Mouse (Mus musculus): ENCODE results near the gene Podxl. TPM values are rescaled to one million over a fixed set of nuclear protein-coding genes. Genes with fewer than 3 reads are reported as not detected.
"Not testable (repeated sequence)": the region's sequence is repeated elsewhere in the genome, so short reads cannot be mapped to it uniquely, and the experiment has no call there.

Gene Podxl
- polyA plus RNA-seq, 1 experiment from 2014 or later, result 65.3 TPM

DNA sequence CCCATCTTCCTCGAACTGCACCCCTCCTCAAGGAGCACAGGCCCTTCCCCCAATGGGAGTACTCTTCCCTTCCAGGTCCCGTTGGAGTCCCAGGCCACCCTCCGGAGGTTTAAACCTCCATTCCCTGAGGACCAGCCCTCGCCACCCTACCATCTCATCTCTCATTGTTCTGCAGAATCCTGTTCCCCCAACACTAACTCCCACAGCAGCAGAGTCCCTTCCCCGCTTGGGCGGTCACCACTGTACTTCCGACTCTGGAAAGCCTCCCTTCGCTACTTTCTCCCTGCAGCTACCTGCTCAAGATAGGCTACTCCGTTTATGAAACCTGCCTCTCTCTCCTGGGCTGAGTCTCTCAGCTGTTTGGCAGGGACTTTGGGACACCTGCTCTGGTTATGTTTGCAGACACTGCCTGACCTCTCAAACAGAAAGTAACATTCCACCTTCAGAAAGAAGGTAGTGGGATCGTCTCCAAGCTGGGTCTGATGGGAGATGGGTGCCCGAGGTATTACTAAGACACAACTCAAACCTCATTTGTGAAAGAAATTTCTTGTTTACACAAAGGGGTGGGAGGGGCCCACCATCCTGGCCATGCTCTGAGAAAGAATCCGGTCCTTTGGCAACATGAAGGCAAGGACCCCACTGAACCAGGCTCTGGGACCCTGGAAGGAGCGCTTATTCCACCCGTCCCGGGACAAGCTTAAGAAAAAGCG is 1.3 kb downstream of the Podxl start:
- Histone ChIP-seq H3K9me3 (replicated peaks) (no peaks in the 10 kb centered on the region), H3K4me2 (peak overlapping the region; percentile 96), H3K9ac (peak overlapping the region; percentile 49), H3K27ac (no peak overlapping the region), H3K36me3 (no peaks in the 10 kb centered on the region), H3K4me3 (replicated peaks) (peak overlapping the region; percentile 67), H3K4me1 (peaks cover 28% of the 10 kb centered on the region), H3K27me3 (peaks cover 93% of the 10 kb centered on the region)
- 6% methylated on average over 16 of the region's 16 CpGs for WGBS
- ATAC-seq (replicated peaks; ENCODE audit: low FRiP score), result no peak

DNA sequence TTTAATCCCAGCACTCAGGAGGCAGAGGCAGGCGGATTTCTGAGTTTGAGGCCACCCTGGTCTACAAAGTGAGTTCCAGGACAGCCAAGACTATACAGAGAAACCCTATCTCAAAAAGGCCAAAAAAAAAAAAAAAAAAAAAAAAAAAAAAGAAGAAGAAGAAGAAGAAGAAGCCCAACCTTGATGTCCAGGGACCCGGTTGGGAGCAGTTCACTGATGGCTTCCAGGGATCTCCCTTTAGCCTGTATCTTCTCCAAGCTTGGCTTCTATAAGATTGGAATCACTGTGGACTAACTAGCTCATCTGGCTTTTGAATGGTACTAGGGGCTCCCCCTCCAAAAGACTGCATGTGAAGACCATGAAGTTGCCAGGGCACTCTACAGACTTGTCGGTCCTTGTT is 1.8 kb downstream of the Podxl start:
- H3K9me3 ChIP-seq (replicated peaks); H3K9ac ChIP-seq; H3K36me3 ChIP-seq; ATAC-seq (replicated peaks; ENCODE audit: low FRiP score); H3K27ac ChIP-seq: not testable (repeated sequence)
- H3K4me2 ChIP-seq, result peak overlapping the region; percentile 96
- H3K4me3 ChIP-seq (replicated peaks), result peak overlapping the region; percentile 67
- 54% methylated on average over 3 of the region's 3 CpGs for WGBS
- peaks cover 28% of the 10 kb centered on the region for H3K4me1 ChIP-seq
- peaks cover 87% of the 10 kb centered on the region for H3K27me3 ChIP-seq

DNA sequence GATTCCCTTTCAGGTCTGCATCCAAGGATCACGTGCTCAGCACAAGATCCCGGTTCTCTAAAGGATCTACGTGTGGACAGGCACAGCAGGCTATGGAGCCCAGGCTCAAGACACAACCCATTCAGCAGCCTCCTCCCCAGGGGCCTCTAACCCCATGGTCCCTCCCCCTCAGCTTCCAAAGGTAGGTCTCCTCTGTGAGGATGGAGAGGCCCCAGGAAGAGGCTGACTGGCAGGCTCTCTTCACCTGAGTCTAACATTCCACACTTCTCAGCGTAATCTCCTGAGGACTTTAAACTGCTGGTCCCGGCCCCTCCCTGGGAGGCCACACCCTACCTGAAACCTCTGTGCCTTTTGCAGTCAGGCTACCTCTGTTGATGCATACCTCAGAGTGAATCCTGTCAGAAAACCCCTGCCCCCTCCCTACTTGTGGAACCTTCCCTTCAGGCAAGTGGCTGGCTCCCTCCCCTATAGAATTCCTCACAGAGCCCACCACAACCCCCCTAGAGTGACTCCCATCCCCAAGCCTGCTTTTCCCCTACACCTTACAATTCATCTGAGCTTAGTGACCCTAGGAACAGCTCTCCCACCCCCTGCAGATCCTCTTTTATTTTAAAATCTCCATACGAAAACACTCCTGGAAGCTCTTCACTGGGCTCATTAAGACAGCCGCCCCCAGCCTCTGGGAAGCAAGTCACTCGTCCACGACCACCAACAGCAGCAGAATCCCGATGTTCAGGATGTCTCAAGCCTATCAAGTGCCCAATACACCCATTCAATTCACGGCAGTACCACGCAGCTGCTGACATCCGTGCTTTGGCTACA is 3.4 kb downstream of the Podxl start:
- WGBS, result 19% methylated on average over 13 of the region's 13 CpGs
- no peak overlapping the region for H3K9ac ChIP-seq
- ATAC-seq (replicated peaks; ENCODE audit: low FRiP score), result no peak
- H3K36me3 ChIP-seq, result no peaks in the 10 kb centered on the region
- no peaks in the 10 kb centered on the region for H3K9me3 ChIP-seq (replicated peaks)
- peak overlapping the region; percentile 96 for H3K4me2 ChIP-seq
- peaks cover 74% of the 10 kb centered on the region for H3K27me3 ChIP-seq
- H3K4me1 ChIP-seq, result peaks cover 27% of the 10 kb centered on the region
- H3K27ac ChIP-seq, result no peak overlapping the region
- H3K4me3 ChIP-seq (replicated peaks), result peak overlapping the region; percentile 67

DNA sequence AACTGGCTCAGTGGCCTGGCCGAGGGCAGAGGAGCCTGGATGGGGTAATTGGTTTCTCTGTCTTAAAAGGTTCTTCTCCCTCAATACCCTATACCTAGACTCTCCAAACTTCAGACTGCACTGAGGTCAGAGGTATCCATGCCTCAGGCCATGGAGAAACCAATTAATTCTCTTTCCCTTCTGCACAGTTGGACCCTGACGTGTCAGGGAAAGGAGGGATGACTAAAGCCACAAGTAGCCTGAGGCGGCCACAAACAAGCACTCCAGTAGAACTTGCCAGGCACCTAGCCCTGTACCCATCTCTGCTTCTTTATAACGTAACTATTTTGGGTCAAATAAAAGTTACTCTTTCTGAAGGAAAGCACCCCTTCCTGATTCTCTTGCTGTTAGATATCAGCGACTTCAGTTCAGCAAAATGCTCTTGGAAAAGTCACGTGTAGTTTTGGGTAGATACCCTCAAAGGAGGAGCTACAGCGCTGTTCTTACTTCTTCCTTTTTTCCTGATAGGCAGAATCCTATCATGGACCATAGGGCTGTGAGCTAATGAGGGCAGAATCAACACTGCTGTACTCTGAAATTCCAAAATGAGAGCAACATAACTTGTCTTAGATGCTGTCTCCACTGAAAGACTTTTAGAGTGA is 7.2 kb downstream of the Podxl start:
- Histone ChIP-seq H3K9me3 (replicated peaks) (no peaks in the 10 kb centered on the region), H3K4me3 (replicated peaks) (no peak overlapping the region), H3K9ac (no peak overlapping the region), H3K4me1 (no peaks in the 10 kb centered on the region), H3K36me3 (no peaks in the 10 kb centered on the region), H3K4me2 (no peak overlapping the region), H3K27me3 (peaks cover 37% of the 10 kb centered on the region), H3K27ac (no peak overlapping the region)
- no peak for ATAC-seq (replicated peaks; ENCODE audit: low FRiP score)
- WGBS, result 86% methylated on average over 7 of the region's 7 CpGs

DNA sequence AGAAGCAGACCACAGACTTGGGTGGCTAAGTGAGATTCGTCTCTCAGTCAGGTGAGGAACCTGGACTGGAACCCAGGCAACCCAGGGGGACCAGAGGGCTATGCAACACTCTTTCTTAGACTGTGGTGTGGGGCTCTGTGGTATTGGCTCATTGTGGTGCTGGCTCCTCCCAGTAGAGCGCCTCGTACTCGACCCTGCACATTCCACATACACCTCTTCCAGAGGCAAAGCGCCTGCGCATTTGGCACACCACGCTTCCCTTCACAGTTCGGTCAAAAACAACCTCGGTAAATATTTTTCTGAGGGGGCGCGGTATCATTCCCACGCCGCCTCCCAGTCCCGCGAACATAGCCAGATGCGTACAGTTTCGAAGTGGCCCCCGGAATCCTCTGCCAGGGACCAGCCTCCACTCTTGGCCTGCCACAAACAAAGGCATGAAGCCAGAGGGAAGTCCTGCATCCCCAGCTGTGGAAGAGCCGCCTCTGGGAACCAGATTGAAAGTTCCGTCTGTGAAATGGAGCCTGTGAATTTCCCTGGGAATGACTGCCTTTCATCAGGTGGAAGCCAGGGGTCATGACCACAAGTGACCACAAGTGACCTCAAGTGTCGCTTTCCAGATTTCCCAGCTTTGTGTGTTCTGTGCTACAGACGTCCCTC is 12.8 kb downstream of the Podxl start:
- Histone ChIP-seq H3K36me3 (no peaks in the 10 kb centered on the region), H3K4me2 (no peak overlapping the region), H3K4me1 (peaks cover 25% of the 10 kb centered on the region), H3K27ac (no peak overlapping the region), H3K9ac (no peak overlapping the region), H3K4me3 (replicated peaks) (no peak overlapping the region), H3K9me3 (replicated peaks) (no peaks in the 10 kb centered on the region), H3K27me3 (no peaks in the 10 kb centered on the region)
- no peak for ATAC-seq (replicated peaks; ENCODE audit: low FRiP score)
- 78% methylated on average over 22 of the region's 22 CpGs for WGBS

DNA sequence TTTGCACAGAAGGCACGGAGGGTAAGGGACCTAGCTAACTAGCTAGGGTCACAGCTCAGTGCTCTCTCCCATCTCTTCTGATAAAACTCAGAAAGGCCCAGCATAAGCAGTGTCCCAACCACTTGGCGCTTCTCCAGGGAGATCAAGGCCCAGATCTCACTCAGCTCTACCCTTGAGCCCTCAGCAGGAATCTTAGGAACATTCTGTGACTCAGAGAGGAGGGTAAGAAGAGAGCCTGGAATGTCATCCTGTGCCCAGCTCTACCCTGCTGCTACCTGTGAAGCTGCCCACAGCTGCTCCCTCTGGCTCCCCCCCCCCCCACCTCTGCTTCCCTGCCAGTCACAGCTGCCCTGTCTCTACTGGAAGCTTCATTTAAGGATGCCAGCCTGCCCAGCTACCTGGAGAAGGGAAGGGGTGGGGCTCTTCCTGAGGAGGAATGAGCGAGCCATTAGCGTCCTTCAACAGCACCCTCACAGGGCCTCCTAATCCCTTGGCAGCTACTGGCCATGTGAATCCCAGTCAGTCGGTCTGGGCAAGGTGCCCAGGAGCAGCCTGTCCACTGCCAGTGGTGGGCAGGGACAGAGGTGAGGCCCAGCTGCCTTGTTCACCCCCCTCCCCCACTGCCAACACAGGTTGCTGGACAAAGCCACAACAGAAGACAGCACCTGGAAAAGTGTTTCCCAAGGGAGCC is 14.3 kb downstream of the Podxl start:
- Histone ChIP-seq H3K9me3 (replicated peaks) (no peaks in the 10 kb centered on the region), H3K27me3 (no peaks in the 10 kb centered on the region), H3K36me3 (no peaks in the 10 kb centered on the region), H3K27ac (peak overlapping the region; percentile 49; the same call in 1 of the 2 replicates), H3K4me3 (replicated peaks) (no peak overlapping the region), H3K4me2 (no peak overlapping the region), H3K4me1 (peaks cover 28% of the 10 kb centered on the region), H3K9ac (no peak overlapping the region)
- WGBS, result 48% methylated on average over 5 of the region's 5 CpGs
- ATAC-seq (replicated peaks; ENCODE audit: low FRiP score), result peak; percentile 38

DNA sequence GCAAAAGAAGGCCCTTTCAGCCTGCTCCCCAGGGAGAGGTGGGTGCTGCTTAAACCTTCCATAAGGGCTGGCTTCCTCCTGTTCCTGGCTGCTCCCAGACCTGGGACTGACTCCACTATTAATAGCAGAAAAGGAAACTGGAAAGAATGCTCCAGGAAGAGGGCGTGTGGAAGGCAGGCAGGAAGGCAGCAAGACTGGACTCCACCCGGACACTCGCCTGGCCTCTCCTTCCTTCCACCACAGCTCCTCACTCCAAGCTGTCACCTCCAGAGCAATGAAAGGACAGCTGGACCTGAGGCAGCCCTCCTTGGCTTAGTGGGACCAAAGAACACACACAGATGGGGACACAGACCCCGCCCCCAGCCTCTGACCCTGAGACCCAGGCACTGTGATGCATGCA is 19.5 kb downstream of the Podxl start:
- peaks cover 36% of the 10 kb centered on the region for H3K4me1 ChIP-seq
- ATAC-seq (replicated peaks; ENCODE audit: low FRiP score), result peak; percentile 47; the same call in 1 of the 2 replicates
- no peaks in the 10 kb centered on the region for H3K27me3 ChIP-seq
- H3K9me3 ChIP-seq (replicated peaks), result no peaks in the 10 kb centered on the region
- peak overlapping the region; percentile 68 for H3K27ac ChIP-seq
- H3K9ac ChIP-seq, result no peak overlapping the region
- H3K4me3 ChIP-seq (replicated peaks), result no peak overlapping the region; the same call in 1 of the 2 replicates
- no peaks in the 10 kb centered on the region for H3K36me3 ChIP-seq
- peak overlapping the region; percentile 34; the same call in 1 of the 2 replicates for H3K4me2 ChIP-seq
- 58% methylated on average over 4 of the region's 4 CpGs for WGBS

DNA sequence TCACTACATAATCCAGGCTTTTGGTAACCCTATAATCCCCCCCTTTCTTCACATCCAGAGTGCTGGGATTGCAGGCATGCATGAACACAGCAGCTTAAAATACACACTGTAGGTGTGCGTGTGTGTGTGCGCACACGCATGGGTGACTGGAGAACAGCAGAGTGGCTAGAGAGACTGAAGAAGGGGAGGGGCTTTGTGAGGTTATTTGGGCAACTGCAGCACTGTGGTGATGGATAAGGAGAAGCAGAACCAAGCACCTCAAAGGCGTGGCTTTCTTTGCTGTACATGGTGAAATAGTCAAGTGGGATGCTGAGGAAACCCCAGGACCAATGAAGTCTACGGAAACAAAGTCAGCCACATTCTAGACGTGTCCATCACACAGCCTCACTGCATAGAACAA is 23.8 kb downstream of the Podxl start:
- Histone ChIP-seq H3K9ac (no peak overlapping the region), H3K9me3 (replicated peaks) (no peaks in the 10 kb centered on the region), H3K27ac (no peak overlapping the region), H3K4me3 (replicated peaks) (no peak overlapping the region), H3K27me3 (no peaks in the 10 kb centered on the region), H3K36me3 (no peaks in the 10 kb centered on the region), H3K4me1 (0 out of 2 replicates have a peak, but pooled peaks cover 15% of the 10 kb centered on the region), H3K4me2 (no peak overlapping the region)
- WGBS, result 87% methylated on average over 6 of the region's 6 CpGs
- ATAC-seq (replicated peaks; ENCODE audit: low FRiP score), result no peak; the same call in 1 of the 2 replicates

DNA sequence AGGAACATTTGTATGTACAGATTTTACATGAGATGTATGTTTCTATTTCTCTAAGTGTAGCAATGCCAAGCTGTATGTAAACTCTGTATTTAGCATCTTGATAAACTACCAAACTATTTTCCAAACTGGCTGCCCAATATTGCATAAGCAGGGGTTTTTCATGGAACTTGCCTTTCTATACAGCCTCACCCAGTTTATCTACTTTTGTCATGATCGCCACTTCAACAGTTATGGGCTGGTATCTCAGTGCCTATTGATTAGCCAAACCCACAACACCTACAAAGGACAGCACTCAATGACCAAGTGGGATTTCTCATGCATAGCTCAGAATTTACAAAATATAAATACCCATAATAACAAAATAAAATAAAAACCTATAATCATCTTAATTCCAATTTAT is 25.7 kb downstream of the Podxl start:
- Histone ChIP-seq H3K9ac (no peak overlapping the region), H3K4me1 (0 out of 2 replicates have a peak, but pooled peaks cover 8% of the 10 kb centered on the region), H3K4me3 (replicated peaks) (no peak overlapping the region), H3K4me2 (no peak overlapping the region), H3K36me3 (no peaks in the 10 kb centered on the region), H3K9me3 (replicated peaks) (no peaks in the 10 kb centered on the region), H3K27me3 (no peaks in the 10 kb centered on the region), H3K27ac (no peak overlapping the region)
- no peak for ATAC-seq (replicated peaks; ENCODE audit: low FRiP score)
- 95% methylated on average over 1 of the region's 1 CpGs for WGBS

DNA sequence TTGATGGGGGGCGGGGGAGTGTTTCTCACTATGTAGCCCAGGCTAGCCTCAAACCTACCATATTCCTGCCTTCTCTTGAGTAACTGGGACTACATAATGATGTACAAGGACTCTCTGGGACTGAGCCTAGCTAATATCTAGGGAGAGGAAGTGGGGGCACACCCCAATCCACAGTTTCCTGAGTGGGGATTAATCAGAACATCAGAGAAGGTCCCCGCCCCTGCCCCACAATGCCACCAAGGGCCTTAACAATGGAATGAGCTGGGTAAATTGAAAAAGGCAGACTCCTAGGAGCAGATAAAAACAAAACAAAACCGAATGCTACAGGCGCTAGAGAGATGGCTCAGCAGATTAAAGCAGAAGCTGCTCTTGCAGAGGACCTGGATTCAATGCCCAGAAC is 26.6 kb downstream of the Podxl start:
- H3K9me3 ChIP-seq (replicated peaks), result no peaks in the 10 kb centered on the region
- H3K27ac ChIP-seq, result no peak overlapping the region
- no peak overlapping the region for H3K4me2 ChIP-seq
- WGBS, result 83% methylated on average over 4 of the region's 4 CpGs
- H3K36me3 ChIP-seq, result no peaks in the 10 kb centered on the region
- no peak overlapping the region for H3K9ac ChIP-seq
- no peaks in the 10 kb centered on the region for H3K27me3 ChIP-seq
- no peak for ATAC-seq (replicated peaks; ENCODE audit: low FRiP score)
- no peaks in the 10 kb centered on the region for H3K4me1 ChIP-seq
- no peak overlapping the region for H3K4me3 ChIP-seq (replicated peaks)

DNA sequence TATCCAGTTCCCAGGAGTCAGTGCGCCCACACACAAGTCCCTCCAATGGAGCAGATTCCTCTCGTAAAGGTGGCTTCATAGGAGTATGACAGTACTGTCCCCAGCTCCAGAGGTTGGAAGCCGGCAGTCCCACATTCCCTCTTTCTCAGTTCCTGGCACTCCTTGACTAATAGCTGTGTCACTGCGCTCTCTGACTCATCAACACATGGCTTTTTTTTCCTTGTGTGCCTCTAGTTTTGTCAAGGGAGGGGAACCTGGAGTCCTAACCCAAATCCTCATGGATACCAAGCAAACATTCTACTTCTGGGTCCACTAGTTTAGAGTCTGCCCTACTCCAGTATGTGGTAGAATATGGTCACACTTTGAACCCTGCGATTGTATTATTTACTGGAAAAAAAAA is 29.1 kb downstream of the Podxl start:
- ATAC-seq (replicated peaks; ENCODE audit: low FRiP score), result no peak
- H3K9me3 ChIP-seq (replicated peaks), result no peaks in the 10 kb centered on the region
- H3K36me3 ChIP-seq, result no peaks in the 10 kb centered on the region
- no peaks in the 10 kb centered on the region for H3K4me1 ChIP-seq
- no peak overlapping the region for H3K4me3 ChIP-seq (replicated peaks)
- WGBS, result 93% methylated on average over 5 of the region's 5 CpGs
- no peaks in the 10 kb centered on the region for H3K27me3 ChIP-seq
- no peak overlapping the region for H3K4me2 ChIP-seq
- no peak overlapping the region for H3K27ac ChIP-seq
- no peak overlapping the region for H3K9ac ChIP-seq
